Mouse (Mus musculus) retina, embryonic 14.5 days (tissue): Measurements from ENCODE around the gene Nrip2.
"Not testable (repeated sequence)": the region's sequence is repeated elsewhere in the genome, so short reads cannot be mapped to it uniquely, and the experiment has no call there.

Source experiments
- DNase-seq: peaks from one replicate; pipeline ENCODE4 v3.0.0-alpha.2; 2015; ENCODE audit warnings: low spot score

Nrip2 gene

DNA sequence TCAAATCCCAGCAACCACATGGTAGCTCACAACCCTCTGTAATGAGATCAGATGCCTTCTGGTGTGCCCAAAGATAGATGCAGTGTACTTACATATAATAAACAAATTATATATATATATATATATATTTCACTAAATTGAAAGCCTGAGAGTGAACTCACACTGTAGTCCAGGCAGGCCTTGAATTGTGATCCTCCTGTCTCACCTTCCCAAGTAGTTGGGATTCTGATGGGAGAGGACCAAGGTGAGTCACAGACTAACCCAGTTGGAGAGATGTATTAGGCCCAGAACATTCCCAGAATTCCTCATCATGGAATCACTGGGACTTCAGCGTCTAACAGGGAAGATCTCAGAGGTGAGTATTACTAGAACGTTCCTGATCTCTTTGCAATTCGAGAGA lies at the start of gene Nrip2:
Gene Nrip2, plus strand, starts transcription at position 301 of the 400 bp plus-strand sequence.
- DNase-seq: no peak

DNA sequence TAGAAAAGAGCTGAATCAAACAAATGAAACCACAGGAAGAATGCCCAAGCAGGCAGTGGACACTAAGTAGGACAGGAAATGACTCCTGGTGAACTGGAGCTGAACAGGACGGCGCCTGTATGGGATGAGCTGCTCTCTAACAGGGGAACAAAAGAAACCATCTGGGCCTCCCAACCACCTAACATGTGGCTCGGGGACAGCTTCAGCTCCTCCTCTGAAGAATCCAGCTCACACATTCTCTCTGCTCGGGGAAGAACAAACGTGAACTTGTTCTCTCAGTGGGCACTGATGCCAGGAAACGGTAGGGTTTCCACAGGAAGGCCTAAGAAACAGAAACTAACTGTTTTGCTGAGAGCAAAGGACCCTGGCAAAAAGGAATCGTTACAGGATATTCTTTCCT lies 49.4 kb upstream of the Nrip2 start:
- DNase-seq: peak; percentile 75

DNA sequence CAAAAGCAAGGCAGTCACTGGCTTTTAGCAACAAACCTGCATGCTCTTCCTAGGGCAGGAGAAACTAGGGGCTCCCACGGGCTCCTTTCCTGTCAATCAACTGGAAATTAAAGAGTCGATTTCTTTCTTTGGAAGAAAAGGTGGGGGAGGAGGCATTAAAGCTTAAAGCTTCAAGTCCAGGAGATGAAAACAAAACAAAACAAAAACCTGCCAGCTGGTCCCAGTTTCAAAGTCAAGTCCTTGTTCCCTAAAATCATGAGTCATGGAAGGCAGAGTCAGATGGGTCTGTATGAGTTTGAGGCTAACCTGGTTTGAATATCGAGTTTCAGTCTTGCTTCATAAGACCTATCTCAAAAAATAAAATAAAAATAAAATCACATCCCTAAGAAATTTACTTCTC lies 45.0 kb upstream of the Nrip2 start:
- DNase-seq: no peak

DNA sequence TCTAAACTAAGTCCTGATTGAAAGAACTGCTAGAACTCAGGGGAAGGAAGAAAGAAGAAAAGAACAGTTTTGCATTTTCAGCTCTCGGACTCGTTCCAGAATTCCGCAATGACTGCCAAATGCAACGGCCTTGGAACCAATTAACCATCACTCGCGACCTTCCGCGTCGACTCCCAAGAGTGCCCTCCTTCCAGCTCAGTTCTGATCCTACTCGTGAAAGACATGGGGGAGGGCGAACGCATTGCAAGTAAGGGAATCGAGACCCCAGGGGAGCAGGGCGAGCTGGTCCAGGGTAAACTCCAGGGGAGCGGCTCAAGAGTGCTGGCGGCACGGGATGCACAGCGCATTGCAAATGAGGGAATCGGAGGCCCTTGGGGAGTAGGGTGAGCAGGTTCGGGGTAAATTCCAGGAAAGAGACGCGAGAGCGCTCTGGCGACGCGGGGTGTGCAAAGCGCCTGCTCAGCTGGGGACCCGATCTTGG lies 43.9 kb upstream of the Nrip2 start:
- DNase-seq: no peak

DNA sequence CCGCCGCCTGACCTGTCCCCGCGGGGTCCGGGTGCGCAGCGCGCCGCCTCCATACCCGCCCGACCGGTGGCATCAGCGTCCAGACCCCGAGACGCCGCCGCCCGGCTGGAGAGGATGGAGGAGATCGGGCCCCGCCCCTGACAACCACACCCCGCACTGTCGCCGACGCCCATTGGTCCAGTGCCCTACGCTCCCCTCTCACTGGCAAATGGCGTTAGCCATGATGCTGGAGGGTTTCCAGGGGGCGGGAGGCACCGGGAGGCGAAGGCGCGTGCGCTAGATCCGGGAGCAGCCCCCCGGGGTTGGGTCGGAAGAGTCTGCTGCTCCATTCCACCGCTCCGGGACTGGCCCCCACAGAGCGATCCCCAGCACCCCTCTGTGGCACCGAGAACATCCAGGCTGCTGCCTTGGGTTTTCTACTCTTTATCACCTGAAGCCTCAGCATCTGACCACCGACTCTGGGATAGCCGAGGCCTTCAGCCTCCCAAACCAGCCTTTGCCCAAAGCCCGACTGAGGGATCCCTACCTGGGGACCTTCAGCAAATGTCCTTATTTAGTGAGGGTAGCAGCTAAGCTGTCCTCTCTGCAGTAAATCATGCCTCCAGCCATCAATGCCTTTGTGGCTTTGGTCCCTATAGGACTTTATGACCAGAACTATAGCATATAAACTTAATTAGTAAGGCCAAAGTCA lies 43.2 kb upstream of the Nrip2 start, which contains the start of gene Tulp3:
Gene Tulp3, minus strand, starts transcription at position 126 of the 691 bp plus-strand sequence.
- peak; percentile 97 for DNase-seq

DNA sequence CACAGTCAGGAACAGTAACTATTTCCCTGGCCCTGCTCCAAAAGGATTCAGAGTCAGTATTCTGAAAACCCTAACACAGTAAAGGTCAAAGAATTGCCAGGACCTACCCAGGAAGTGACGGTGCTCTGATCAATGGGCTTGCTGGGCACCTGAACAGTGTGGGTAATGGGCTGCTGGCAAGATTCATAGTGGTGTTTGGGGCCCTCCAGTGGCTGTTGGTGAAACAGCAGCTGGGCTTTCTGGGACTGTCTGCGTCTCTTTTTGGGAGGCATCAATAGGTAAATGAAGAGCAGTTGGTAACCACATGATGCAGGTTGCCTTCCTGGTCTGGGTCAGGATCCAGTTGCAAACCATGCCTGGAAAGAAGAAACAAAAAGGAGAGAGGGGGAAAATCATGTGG lies 40.1 kb upstream of the Nrip2 start:
- peak; percentile 87 for DNase-seq

DNA sequence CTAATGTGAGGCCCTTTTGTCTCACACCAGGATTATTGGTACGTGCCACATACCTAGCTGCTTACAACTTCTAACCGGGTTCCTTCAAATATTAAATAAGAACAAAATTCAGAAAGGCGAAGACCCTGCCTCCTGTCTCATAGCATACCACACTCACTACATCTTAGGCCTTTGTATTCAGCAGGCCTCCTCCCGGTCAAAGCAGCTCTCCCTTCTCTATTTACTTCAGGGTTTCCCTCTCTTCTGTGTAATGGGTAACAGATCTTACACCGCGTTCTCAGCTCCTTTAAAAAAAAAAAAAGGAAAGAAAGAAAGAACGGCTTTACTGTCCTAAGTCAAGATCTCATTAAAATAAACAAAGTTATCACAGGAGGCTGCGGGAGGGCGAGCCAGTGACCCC lies 37.2 kb upstream of the Nrip2 start:
- DNase-seq: peak; percentile 16

DNA sequence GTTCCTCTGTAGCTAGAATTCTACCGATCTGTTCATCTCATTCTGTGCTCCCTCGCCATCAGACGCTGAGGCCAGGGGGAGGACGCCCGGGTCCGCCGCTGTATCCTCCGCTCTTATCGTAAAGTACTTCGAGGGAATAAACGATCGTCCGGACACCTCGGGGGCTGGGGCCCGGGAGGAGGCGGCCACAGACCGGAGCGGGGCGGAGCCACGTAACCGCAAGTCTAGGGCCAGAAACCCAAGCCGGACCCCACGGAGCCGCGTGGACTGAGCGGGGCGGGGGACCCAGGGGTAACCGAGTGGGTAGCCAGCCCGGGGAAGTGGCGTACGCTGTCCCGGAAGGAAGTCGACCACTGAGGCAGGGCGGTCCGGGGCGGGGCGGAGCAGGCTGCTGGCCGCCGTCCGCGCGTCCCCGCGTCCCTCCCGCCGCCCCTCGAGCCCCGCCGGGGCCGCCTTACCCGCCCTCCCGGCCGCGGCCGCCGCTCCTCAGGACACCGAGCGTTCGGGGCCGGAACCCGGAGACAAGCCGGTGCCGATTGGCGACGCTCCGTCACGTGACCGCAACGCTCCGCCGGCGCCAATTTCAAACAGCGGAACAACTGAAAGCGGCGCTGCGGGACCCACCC lies 36.6 kb upstream of the Nrip2 start, which contains the start of the genes Rhno1 and Foxm1:
Gene Rhno1, minus strand, starts transcription at position 531 of the 626 bp plus-strand sequence.
Gene Foxm1, plus strand, starts transcription at position 587 of the 626 bp plus-strand sequence.
- DNase-seq: peak; percentile 88

DNA sequence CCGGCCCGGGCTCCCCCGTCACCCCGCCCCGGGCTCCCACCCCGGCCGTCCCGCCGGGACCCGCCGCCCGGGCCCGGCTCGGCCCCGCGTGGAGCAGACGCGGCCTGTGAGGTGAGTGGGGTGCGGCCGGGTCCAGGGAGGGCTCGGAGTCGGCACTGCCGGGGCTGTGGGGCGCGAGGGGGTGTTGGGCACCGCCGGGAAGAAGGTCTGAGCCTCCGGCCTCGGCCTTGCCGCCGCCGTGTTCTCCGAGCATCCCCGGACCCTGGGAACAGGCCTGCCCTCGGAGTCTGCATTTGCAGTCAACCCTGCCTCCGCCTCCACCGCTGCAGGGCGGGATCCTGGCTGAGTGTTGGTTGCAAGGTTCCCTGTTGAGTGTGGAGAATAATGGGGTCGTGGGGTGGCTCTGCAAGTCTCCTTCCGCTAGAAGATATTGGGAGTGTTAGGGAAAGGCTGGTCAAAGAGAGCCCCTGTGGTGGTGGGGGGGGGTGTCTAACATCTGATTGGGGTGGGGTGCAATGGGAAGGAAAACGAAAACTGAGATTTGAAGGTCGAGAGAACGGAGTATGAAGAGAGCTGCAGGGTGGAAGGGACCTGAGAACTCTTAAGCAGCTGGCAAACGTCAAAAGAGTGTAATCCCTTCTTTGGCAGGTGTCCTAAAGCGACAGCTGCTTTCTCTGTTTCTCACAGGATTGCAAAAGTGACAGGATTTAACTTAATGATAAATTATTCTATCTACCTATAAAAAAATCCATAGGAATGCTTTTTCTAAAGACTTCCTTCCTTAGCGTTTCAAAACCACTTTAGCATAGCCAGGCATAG lies 35.9 kb upstream of the Nrip2 start:
- peak; percentile 53 for DNase-seq

DNA sequence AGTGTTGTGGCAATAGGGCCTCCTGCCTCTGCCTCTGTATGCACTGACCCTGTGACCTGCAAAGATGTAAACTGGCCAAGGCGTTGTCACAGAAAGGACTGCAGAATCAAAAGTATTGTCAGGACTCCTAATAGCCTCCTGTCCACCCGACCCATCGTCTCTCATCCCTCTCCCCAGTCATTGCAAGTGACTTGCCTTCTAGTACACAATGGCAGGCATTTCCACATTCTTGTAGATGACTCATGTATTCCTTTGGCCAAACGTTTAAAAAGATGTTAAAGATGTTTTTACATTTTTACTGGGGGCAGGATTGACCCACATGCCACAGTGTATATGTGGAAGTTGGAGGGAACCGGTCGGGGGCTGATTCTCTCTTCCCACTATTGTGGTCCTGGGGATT lies 34.4 kb upstream of the Nrip2 start:
- DNase-seq: no peak

DNA sequence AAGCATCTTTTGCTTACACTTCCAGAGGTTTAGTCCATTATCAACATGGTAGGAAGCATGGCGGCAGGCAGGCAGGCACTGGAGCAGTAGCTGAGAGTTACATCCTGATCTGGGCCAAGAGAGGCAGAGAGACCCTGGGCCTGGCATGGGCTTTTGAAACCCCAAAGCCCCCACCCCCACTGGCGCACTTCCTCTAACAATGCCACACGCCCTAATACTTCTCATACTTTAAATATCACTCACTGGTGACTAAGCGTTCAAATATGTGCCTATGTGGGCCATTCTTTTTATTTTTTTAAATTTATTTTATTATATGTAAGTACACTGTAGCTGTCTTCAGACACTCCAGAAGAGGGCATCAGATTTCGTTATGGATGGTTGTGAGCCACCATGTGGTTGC lies 32.6 kb upstream of the Nrip2 start:
- no peak for DNase-seq

DNA sequence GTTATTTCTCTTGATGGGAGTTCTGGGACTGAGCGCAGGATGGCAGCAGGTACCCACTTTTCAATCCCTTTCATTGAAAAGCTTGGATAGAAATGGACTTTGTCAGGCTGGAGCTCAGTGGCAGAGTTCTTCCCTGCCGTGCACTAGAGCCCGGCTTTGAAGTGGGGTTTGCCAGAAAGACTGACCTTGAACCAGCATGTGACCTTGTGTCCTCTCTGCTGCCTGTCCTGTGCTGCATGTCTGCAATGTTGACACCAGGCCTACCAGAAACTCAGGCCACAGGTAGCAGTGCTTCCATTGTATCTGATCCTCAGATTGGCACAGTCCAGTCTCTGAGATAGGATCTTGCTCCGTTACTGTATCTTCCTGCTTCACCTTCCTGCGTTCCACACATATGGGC lies 29.1 kb upstream of the Nrip2 start:
- DNase-seq: no peak

DNA sequence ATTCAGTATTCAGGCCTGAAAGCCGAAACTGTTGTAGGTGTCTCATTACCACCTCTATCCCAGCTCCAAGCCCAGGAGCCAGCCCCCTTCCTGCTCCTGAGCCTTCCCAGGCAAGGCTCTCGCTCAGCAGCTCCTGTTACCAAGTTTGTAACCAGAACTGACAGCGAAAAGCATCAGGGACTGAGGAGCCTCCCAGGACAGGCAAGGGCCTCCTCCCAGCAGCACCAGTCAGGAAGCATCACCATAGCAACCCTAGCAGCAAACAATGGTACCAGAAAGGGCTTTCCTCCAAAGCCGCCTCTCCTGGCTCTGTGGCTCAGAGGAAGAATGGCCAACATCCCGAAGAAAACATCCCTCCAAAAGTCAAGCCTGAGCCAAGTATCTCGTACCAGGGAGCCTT lies 23.9 kb upstream of the Nrip2 start, which contains the start of the genes Tex52 and Gm44596:
Gene Tex52, plus strand, starts transcription at position 265 of the 400 bp plus-strand sequence.
Gene Gm44596, plus strand, starts transcription at position 312 of the 400 bp plus-strand sequence.
- peak; percentile 67 for DNase-seq

DNA sequence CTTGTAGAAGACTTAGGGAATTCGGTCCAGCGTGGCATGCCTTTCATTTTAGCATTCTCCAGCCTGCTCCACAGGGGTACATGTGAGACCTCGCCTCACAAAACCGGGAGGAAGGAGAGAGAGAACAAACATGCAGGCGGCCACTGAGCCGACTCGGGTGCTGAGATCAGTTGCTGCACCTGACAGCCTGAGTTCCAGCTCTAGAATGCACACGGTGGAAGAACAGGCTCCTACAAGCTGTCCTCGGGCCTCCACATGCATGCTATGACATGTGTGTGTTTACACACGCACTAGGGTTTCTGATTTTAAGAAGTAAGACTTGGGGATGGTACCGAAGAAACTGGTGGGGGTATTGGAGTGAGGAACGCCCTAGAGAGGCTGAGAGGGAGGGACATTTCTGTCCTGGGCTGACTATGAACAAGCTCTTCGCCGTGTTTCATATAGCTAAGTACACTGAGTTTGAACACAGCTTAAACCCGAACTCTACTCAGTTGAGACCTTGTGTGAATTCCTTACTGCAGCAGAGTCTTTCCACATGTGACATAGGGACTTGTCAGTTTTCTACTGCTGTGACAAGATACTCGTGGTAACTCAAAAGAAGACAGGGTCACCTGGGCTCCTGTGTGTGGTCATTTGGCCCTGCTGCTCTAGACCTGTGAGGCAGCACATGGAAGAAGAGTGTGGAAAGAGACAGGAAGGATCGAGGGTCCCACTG lies 22.6 kb upstream of the Nrip2 start:
- no peak for DNase-seq

DNA sequence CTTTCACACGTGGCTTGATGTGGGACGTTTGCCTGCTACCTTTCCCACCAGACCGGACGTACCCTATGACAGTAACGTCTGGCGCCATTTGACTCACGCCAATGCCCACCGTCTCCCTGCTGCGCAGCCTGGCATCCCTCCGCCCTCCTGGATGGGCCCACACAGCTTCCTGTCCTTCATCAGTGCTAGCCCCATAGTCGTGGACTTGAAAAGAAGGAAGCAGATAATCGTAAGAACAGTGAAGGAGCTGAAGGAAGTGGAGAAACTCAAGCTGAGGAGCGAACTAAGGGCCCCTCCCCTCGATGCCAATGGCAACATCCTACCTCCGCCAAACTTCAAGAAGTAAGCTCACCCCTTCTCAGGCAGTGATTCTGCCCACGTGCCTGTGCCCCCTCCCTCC lies 19.5 kb upstream of the Nrip2 start:
- DNase-seq: no peak

DNA sequence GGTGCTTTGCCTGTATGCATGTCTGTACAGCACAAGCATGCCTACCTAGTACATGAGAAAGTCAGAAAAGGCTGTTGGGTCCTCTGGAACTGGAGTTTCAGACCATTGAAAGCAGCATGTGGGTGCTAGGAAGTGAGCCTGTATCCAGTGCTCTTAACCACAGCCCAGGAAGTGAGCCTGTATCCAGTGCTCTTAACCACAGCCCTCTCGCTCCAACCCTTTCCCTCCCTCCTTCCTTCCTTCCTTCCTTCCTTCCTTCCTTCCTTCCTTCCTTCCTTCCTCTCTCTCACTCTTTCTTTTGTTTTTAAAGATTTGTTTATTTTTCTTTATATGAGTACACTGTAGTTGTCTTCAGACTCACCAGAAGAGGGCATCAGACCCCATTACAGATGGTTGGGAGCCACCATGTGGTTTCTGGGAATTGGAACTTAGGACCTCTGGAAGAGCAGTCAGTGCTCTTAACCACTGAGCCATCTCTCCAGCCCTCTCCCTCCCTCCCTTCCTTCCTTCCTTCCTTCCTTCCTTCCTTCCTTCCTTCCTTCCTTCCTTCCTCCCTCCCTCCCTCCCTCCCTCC lies 18.4 kb upstream of the Nrip2 start:
- DNase-seq: not testable (repeated sequence)

DNA sequence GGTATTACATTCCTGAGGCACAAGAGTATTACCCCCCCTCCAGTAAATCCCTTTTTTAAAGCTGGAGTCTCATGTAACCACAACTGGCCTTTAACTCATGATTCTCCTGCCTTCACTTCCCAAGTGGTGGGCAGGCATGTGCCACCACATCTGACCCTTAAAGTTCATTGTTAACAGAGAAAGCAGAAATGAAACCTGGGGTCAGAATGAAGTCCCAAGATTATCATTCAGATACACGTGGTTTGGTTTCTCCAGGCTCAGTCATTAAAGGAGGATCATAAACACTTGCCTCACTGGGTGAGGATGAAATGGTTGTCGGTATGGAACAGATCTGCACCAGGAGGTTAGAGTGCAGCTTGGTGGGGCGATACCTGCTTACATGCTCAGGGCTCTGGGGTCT lies 17.8 kb upstream of the Nrip2 start:
- DNase-seq: no peak

DNA sequence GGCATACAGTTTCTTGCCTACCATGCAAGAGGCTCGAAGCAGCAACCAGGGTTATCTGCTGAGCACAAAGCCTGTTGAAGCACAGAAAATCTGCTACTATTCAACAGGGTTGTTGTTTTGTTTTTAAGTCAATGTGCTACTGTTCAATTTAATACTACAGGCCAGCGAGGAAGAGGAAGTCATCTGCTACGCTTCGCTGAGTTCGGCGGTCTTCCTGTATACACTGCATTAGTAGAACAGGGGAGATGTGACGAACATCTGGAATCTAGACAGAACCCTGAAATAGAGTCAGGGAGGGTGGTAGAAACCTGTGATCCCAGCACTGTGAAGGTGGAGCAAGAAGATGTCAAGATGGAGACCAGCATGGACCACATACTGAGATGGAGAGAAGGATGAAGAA lies 15.3 kb upstream of the Nrip2 start:
- DNase-seq: no peak

DNA sequence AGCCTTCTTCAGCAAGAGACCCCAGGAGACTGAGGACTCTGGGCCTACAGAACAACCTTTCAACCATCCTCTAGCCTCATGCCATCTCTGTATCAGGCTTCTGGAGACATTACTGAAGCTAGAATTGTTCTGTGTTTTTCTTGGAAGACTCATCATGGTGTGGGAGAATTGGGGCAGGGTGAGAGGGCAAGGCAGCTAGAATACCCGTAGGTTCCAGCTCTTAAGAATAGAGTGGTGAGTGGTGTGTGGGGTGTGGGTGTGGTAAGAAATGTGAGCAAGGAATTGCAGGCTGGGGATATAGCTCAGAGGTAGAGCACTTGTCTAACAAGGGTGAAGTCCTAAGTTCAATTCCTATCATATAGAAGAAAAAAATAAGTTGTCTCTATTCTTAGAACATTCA lies 14.1 kb upstream of the Nrip2 start:
- DNase-seq: no peak

DNA sequence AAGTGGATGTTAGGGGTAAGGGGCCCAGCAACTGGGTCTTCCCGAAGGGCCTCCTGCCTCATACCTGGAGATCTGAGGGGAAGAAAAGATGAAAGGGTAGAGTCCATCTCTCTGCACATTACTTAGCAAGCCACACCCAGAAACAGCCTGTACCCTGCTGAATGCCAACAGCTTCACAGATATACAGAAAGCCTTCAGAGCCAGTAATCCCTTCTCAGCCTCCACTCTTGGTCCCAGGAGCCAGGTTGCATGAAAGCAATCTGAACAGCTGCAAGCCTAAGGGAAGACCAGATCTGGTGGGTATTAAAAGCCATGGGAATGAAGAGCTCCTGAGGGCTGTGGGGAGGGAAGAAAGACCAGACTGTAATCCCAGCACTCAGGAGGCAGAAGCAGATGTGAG lies 9.9 kb upstream of the Nrip2 start:
- no peak for DNase-seq

DNA sequence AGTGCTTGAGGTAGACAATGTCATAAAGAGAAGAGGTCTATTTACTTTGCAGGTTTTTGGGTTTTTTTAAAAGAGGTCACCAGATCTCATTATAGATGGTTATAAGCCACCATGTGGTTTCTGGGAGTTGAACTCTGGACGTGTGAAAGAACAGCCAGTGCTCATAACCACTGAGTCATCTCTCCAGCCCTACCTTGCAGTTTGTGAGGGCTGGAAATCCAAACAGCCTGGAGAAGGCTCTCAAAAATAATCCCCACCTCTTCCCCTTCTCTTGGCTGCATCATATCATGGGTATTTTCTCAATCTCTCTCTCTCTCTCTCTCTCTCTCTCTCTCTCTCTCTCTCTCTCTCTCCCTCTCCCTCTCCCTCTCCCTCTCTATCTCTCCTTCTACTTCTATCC lies 8.4 kb upstream of the Nrip2 start:
- DNase-seq: no peak
